Mouse (Mus musculus) brain, adult 10 weeks (tissue): Measurements from ENCODE around the gene Vmn1r163. TPM values are rescaled to one million over a fixed set of nuclear protein-coding genes. Genes with fewer than 3 reads are reported as not detected.

ENCODE experiments used
- polyA plus RNA-seq: library from polyadenylated mRNA; stranded (reverse); fragments of 350-450 nt; fragmentation: Illumina TruSeq; extraction: RNeasy Lipid Tissue Mini Kit (QIAGEN cat#74804); gene quantifications from one replicate; pipeline ENCODE4 v1.2.3, GENCODE M21; 2015; ENCODE audit warnings: low read depth, low replicate concordance

Gene Vmn1r163
- polyA plus RNA-seq: not detected

GRCm38 (mm10) chr7:23055240-23055639 lies at the start of gene Vmn1r163:
TSS of gene Vmn1r163 (plus strand) at chr7:23055540.

DNA sequence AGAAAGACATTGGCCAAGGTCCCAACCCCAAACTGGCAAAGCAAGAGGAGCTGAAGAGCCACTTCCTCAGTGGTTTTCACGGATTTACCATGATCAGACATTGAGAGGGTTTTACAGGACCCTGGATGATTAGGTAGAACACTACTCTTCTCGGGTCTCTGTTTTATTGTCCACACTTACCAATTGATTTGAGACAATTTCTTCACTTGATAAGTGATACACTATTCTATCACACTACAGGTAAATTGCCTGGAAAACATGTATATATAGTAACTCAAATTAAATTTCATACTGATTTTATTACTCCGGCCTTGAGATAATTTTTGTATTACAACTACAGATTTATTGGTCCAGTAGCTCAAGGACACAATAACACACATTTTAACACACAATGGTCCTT lies 35.5 kb upstream of the Vmn1r163 start, which contains the start of gene Gm4216:
Gene Gm4216 (minus strand): TSS at position 101 of the 400 bp plus-strand sequence.

GRCm38 (mm10) chr7:23067356-23067755 lies 12.0 kb downstream of the Vmn1r163 start, which contains the start of gene Gm8720:
TSS of gene Gm8720 (minus strand) at chr7:23067456.

Other genes with a start within 250 kb of the Vmn1r163 start
- gene Vmn1r159, start 211.9 kb upstream of the Vmn1r163 start, polyA plus RNA-seq: not detected
- not detected for gene Vmn1r160, start 184.3 kb upstream of the Vmn1r163 start, polyA plus RNA-seq
- gene Gm4214, start 70.9 kb upstream of the Vmn1r163 start, polyA plus RNA-seq: not detected
- gene Gm4216, start 35.6 kb upstream of the Vmn1r163 start, polyA plus RNA-seq: not detected
- not detected for gene Gm8720, start 11.9 kb downstream of the Vmn1r163 start, polyA plus RNA-seq
- not detected for gene Gm10662, start 88.9 kb downstream of the Vmn1r163 start, polyA plus RNA-seq
- gene Vmn1r165, start 161.8 kb downstream of the Vmn1r163 start, polyA plus RNA-seq: not detected
- not detected for gene Vmn1r166, start 196.1 kb downstream of the Vmn1r163 start, polyA plus RNA-seq
- gene Gm6902, start 223.4 kb downstream of the Vmn1r163 start, polyA plus RNA-seq: not detected
- not detected for gene Nlrp4e, start 245.7 kb downstream of the Vmn1r163 start, polyA plus RNA-seq